Mouse (Mus musculus) spleen, adult 18-20 months (tissue): ENCODE data around the gene Ccl11.

ENCODE experiments used
- DNase-seq, 2 experiments: peaks; one replicate each; pipeline ENCODE4 v3.0.0; 2022; ENCODE audit warnings: mixed read lengths in 2 of 2

The Ccl11 gene

GRCm38 (mm10) chr11:82062226-82062625 is 4.6 kb downstream of the Ccl11 start:
- no peak for DNase-seq

DNA sequence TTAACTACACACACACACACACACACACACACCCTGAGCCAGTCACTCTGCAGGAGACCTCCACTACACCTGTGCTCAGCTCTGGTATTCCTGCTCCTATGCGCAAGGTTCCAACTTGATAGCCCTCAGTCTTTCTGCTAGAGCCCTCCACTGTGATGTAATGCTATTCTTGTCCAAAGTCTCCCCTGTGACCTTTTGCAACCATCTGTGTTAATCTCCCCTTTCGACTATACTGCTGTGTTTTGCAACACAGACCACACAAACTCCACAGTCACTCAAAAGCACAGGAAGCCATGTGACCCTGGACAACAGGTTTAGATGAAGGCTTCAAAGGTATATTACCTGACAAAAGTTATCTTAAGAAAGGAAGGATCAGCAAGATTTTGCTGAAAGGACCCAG is 5.8 kb downstream of the Ccl11 start:
- no peak for DNase-seq

DNA sequence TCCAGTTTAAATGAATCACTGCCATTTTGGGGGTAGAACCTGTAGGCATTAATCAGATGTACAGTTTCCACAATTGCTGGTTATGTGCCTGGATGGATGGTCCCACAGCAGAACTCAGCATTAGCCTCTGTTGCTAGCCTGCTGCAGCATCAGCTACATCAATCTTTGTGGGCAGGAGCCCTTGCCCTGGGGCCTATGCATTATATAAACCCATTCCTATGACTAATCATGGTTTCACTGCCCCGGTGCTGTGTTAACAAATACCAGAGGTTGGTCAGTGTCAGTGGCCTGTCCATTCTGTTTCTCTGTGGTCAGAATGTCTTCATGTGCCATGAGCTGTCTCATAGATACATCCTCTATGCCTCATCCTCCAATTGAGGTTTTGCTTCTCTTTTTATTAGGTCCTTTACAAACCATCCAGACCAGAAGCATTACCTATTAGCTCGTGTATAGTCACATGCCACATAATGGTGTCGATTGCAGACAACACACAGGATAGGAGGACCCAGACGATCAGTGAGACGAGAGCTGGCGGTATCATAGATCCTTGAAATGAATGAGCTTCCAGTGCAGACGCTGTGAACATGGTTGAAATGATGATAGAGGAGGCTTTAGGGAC is 9.4 kb downstream of the Ccl11 start:
- no peak for DNase-seq

DNA sequence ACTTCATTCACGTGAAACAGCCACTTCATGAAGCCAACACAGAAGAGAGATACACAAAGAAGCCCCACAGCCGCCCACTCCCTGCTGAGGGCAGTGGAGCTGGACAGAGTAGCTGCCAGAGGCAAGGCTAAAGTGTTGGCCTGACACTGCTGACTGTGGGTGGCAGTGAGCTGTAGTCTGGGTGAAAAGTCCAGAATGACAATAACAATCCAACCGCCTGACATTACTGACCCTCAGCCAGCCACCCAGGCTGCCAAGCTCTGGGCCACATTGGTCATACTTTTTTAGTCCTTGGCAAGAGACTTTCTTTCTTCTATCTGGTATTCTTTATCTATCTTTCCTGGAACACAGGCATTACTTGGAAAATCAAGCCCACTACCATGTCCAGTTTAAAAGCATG is 13.5 kb downstream of the Ccl11 start:
- no peak for DNase-seq

DNA sequence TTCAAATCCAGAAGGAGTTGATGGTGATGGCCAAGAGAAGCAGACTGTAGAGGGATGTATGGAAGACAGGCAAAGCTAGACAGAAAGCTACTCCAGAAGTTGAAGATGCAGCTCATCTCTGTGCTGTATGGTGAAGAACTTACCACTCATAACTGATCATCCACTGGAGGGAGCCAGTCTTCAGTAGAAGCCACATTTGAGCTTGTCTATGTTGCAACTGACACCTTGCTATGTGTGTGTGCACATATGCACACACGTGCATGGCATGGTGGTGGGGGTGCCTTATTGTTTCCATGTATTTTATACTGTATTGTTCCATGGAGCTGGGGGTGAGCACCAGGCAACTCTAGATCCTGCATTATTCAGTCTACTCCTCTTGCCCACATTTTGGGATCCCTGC is 14.8 kb downstream of the Ccl11 start:
- no peak for DNase-seq

- no peak for DNase-seq
Observed at GRCm38 (mm10) chr11:82072984-82073383, 15.4 kb downstream of the Ccl11 start.

- no peak for DNase-seq
Observed at GRCm38 (mm10) chr11:82073686-82074085, 16.1 kb downstream of the Ccl11 start.

- DNase-seq: no peak
Observed at GRCm38 (mm10) chr11:82077031-82077430, 19.4 kb downstream of the Ccl11 start.

- no peak for DNase-seq
Observed at GRCm38 (mm10) chr11:82078136-82078730, 20.6 kb downstream of the Ccl11 start.

DNA sequence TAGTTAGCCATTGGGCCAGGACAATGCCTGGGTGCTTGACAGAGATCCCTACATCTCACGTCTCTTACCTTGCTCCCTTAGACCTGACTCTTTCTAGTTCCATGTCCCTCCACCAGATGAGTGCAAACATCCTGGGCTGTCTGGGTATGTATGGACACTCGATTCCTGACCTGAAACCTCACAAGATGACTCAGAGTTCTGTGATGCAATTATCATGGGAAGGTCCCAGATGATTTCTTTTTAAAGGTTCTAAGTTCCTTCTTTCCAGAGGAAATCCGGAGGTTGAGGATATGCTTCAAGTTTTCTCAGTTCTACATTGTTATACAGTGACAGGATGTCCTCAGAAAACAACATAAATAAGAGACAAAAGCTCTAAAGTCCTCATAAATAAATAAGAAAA is 23.2 kb downstream of the Ccl11 start:
- DNase-seq: no peak

DNA sequence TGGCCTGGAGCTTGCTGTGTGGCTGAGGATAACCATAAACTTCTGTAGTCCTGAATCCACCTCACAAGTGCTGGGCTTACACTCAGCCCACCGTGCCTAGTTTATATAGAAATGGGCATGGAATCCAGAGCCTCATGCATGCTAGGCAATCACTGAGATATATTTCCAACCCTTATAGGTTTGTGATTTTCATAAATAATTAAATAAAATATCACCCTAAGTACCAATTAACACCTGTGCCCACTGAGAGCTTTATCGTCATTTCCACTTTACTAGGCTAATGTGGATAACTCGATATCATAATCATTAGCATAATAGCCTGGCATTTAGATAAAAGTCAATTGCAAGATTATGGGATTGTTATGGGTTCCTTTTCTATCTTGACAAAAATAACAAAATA is 26.7 kb downstream of the Ccl11 start:
- DNase-seq: no peak

DNA sequence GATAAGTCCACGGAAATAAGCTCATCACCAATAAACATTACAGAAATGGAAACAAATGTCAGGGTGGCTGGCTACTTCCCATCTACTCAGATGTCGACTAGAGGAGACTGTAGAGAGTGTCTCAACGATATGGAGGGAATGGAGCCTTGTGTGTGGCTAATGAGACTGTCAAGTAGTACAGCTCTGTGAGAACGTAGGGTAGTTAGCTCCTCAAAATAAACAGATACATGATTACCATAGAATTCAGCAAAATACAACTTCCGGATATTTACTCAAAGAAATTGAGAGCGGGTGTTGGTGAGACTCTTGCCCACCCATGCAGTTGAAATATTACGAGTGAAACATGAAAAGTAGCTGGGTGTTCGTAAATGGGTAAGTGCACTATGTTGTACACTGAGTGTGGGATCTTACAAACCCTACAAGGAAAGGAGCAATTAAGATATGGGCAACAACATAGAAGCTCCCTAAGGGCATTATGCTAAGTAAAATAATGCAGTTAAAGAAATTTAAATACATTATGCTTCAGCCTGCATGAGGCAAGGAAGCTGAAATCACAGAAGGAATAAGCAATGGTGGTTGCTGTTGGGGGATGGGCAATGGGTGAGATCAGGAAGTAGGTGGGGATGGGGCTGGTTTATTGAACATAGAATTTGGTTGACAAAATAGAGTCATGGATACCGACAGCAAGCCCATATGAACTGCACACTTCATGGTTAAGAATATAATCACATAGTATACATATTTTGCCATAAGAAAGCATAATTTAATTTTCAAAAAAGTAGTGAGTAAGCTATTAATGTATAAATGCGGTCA is 42.1 kb downstream of the Ccl11 start:
- no peak for DNase-seq

DNA sequence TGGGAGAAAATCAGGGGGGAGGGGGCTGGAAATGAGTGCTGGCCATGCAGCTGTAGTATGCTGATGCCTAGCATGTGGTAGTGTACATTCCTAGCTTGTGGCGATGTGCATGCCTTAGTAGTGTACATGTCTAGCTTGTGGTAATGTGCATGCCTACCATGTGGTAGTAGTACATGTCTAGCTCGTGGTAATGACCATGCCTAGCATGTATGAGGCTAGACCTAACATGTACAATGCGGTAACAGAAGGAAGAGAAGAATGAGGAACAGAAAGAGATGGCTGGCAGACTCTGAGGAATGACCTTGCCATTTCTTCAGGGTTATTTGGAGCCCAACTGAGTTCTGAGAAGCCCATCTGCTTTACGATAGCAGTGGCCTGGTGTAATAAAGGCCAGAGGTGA is 43.5 kb downstream of the Ccl11 start:
- no peak for DNase-seq

DNA sequence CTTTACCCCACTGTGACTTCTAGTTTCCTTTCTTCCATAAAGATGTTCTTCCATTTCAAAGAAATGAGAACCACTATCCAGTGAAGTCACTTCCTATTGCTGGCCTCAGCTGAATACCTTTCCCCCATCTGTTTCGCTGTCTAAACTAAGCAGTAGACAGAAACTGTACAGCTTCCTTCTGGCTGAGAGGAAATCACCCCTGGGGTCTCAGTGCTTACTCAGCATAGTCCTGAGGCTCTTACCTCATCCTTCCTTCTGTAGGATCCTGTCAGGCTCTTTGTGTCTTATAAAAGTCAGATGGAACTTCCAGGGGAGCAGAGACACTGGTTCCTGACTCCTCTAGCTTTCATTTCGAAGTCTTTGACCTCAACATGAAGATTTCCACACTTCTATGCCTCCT is 43.9 kb downstream of the Ccl11 start, which contains the start of gene Ccl12:
Gene Ccl12, plus strand, starts transcription at position 317 of the 400 bp plus-strand sequence.
- DNase-seq: no peak

- no peak for DNase-seq
Observed at GRCm38 (mm10) chr11:82109611-82110010, 52.0 kb downstream of the Ccl11 start.

DNA sequence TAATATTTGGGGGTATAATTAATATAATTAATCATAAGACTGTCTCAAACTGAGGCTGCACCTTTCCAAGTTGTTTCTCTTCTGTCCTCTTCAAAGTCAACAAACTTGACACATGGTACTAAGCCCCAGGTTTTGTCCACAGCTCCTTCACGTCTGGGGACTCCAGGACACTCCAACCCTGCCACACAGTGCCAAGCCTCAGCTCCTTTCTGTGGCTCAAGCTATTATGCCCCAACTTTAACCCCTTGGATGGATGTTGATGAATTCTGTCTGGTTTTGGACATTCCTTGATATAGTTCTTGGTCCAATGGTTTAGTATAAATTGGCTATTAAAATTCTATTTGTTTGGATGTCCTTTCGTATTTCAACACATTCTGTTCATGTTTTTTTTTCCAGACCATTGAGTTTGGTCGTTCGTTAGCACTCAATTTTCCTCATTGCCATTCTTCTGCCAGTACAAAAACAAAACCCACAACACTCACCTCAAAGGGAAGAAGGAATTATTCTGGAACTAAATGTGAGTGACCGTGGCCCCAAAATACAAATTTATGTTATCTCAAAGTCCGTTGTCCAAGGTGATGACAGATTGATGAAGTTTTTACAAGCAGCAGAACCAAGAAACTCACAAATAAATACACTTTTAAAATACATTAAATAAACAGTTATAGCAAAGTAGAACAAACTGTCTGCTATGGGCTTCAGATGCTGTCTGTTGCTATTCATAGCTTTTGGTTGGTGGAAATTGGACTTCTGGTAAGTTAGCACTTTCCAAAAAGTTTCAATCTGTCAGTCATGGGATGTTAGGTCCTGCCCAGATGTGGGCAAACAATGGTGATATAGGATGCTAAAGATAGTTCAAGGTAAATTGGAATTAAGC is 53.0 kb downstream of the Ccl11 start:
- DNase-seq: no peak
